Mouse (Mus musculus): Measurements from ENCODE around the gene Hhat. TPM values are rescaled to one million over a fixed set of nuclear protein-coding genes. Genes with fewer than 3 reads are reported as not detected.

The Hhat gene
- total RNA-seq, 1 experiment from 2014 or later: 3.4 TPM

DNA sequence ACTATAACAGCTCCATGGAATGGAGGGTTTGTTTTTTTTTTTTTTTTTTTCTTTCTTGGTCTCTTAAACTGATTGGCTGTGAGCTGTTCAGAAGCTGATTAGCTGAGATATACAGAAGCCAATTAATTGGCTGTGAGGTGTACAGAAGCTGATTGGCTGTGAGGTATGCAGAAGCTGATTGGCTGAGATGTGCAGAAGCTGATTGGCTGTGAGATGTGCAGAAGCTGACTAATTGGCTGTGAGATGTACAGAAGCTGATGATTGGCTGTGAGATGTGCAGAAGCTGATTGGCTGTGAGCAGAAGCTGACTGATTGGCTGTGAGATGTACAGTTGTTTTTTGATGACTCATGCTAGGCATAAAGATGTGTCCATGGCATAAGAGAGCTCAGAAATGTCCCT, 320.6 kb downstream of the Hhat start:
- ATAC-seq (replicated peaks in 1 of 2; ENCODE audit: insufficient read depth in 1 of 2, low FRiP score in 2 of 2, low TSS enrichment in 1 of 2, low read depth in 1 of 2, poor library complexity in 2 of 2, severe bottlenecking in 2 of 2): no peak

DNA sequence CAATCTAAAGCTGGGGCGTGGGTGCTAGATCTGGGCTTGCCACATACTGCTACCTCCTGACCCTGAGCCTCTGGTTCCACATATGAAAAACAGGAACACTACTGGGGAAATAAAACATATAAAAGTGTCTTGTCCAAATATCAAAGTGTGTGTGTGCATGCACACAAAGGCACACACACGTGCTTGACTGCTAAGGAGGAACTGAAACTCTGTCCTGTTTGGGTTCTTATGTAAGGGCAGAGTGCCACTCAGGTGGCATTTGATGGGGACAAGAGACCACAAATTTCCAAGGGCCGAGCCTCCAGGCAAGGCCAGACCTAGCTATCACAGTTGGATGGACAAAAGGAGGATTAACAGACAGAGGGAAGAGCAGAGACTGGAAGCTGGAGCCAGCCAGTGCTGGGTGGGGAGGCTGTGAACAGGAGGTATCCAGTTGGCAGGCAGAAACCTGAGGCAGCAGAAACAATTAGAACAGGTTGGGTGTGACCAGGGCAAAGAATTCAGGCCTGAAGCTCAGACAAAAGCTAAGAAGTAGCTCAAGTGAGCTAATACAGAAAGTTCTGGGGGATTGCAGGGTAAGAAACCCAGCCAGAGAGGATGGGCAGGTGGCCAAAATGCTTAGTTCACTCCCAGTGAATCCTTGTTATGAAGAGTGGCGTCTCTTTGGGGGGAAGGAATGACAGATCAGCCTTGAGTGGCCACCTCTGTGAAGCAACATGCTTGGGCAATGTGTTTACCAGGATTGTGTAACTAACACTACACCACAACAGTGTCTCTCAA, 321.3 kb downstream of the Hhat start:
- no peak for ATAC-seq (replicated peaks in 1 of 2; ENCODE audit: insufficient read depth in 1 of 2, low FRiP score in 2 of 2, low TSS enrichment in 1 of 2, low read depth in 1 of 2, poor library complexity in 2 of 2, severe bottlenecking in 2 of 2)

DNA sequence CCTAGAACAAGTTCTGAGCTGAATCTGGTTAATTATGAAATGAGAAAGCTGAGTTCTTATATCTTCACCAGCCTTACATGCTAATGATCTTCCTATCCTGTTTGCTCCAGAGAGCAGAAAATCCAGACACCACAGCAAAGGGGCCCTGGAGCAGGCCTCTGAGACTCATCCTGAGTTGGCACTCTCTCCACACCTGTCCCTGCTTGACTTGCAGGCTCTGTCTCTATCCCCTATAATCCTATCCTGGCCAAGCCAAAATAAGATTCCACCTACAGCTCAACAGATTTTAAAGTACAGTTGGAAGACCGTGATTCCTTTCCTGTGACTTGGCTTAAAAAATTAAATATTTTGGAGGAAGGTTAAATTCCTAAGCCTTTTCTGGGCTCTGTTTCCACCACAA, 322.5 kb downstream of the Hhat start:
- no peak for ATAC-seq (replicated peaks in 1 of 2; ENCODE audit: insufficient read depth in 1 of 2, low FRiP score in 2 of 2, low TSS enrichment in 1 of 2, low read depth in 1 of 2, poor library complexity in 2 of 2, severe bottlenecking in 2 of 2)

DNA sequence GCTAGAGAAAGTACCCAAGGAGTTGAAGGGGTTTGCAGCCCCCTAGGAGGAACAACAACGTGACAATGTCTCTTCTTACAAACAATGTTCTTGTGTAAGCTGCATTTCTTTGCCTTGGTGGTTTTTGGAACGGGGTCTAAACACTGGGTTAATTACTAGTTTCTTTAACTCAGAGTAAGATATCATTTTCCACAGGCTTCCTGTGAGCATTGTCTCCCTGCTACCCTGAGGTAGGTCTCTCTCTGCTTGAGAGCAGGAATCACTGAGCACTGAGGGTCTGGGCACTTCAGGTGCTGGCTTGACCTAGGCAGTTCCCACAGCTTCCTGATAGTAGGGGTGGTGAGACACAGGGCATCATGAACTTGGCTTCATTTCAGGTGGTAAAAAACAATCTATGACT, 323.4 kb downstream of the Hhat start:
- no peak for ATAC-seq (replicated peaks in 1 of 2; ENCODE audit: insufficient read depth in 1 of 2, low FRiP score in 2 of 2, low TSS enrichment in 1 of 2, low read depth in 1 of 2, poor library complexity in 2 of 2, severe bottlenecking in 2 of 2)

Other genes starting within 250 kb of the Hhat start
- not detected in 2 replicates for gene Sertad4, start 84.5 kb upstream of the Hhat start, total RNA-seq (2017)